Mouse (Mus musculus) kidney, postnatal 25 days (tissue): ENCODE measurements at regions not wholly inside any gene's neighbourhood (a gene's known extent, or its start where the extent isn't known, plus 50 kb on each side); places are given as distances from the start of the nearest gene placed in this dataset.

Source experiments
- DNase-seq, 2 experiments: peaks; one replicate each; pipeline ENCODE4 v3.0.0; 2021; ENCODE audit warnings: mixed read lengths in 2 of 2

DNA sequence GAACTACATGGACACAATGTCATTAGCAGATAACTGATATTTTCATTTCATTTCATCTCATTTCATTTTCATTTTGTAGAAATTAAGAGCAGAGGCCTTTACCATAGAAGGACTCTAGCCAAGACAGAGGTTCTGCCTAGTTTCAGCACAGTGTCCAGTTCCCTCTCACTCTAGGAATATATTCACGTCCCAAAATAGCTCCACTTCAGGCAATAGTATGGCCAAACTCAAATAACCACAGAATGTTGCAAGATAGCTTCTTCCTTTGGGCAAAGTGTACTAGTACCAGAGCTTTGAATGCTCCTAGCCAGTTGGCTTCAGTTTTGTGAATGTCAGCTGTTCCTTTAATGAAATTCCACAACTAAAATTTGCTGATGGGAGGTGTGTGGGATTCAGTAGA lies 72.7 kb upstream of the Flrt2 start:
- DNase-seq = no peak

DNA sequence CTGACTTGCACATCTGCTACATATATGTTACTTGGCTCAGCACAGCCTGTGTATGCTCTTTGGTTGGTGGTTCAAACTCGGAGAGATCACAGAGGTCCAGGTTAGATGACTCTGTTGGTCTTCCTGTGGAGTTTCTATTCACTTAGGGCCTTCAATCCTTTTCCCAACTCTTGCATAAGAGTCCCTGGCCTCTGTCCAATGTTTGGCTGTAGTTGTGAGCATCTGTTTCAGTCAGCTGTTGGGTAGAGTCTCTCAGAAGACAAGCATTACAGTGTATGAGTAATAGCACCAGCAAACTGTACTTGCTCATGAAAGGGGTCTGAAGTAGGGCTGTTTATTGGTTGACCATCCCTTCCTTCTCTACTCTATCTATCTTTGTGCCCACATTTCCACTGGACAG lies 61.0 kb upstream of the Flrt2 start:
- peak; percentile 13 to 27 for DNase-seq

DNA sequence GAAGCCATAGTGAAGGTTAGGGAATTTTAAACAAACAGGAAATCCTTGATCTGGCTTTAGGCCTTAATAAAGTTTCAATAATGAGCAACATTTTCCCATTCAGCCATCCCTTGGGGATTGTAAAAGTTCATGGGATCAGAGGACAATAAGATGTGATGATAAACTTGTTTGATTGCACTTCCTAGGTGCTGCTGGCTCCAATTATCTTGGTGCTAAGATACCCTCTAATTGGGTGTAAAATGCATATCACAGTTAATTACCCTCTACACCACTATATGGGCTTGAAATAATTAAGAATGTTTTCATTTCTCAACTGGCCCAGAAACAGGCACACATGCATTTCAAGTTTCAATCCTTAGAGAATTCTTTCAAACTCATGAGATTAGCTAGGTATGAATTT lies 55.4 kb upstream of the Flrt2 start:
- no peak for DNase-seq

DNA sequence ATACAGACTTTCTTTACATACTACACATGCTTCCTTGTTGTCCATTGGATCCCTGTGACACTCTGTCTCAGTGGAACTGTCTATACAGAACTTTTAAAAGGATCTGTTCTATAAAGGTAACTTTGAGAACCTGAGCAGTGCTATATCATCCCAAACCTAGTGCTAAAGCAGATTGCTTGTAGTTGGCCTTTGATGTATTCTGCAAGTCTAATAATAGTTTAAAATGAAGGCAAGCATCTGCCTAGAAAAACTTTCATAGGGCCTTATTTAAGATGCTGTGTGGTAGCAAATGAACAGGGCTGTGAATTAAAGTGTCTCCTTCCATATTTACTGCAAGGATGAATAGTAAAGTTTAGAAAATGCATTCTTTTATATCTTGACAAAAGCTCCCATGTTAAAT lies 52.1 kb upstream of the Flrt2 start:
- DNase-seq = no peak

DNA sequence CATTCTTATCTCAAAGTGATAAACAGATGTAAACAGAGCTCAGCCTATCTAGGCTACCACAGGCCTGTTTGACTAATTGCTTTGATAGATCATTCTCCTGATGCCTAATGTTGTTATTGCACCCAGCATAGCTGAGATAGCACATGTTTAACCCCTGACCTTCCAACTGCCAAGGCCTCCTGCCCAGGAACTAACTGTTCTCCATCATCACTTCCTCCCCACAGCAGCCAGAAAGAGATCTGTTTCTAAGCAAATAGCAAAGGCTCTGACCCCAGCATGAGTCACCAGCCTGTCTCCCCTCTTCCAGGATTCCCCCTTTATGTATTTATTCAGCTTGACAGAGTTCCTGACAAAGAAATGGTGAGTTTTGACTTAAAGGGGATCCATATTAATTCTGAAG lies 50.4 kb upstream of the Flrt2 start:
- DNase-seq = no peak
